Mouse (Mus musculus) brain, embryonic 14.5 days (tissue): Measurements from ENCODE around the gene Pafah1b1. TPM values are rescaled to one million over a fixed set of nuclear protein-coding genes. Genes with fewer than 3 reads are reported as not detected.
A peak's percentile ranks its signal among the peaks of the same experiment; 100 is the strongest.

ENCODE experiments used
- DNase-seq: peaks from one replicate; pipeline ENCODE4 v3.0.0-alpha.2; 2011; ENCODE audit warnings: low read depth
- CTCF ChIP-seq: fragments of 200-500 bp; IDR thresholded peaks from 2 replicates; pipeline ENCODE4 v1.5.1; 2012; ENCODE audit warnings: inconsistent platforms, mild to moderate bottlenecking, moderate library complexity, borderline replicate concordance; ENCODE audit not compliant: insufficient read depth, insufficient read length; ENCODE audit errors: extremely low read depth
- POLR2A ChIP-seq: fragments of 200-500 bp; IDR thresholded peaks from 2 replicates; pipeline ENCODE4 v1.6.1; 2012; ENCODE audit warnings: mild to moderate bottlenecking, inconsistent platforms, borderline replicate concordance; ENCODE audit not compliant: poor library complexity, insufficient read depth, insufficient read length, severe bottlenecking; ENCODE audit errors: extremely low read depth
- polyA plus RNA-seq: library from polyadenylated mRNA; depleted of rRNA; stranded (reverse); fragments of >200 nt; gene quantifications from 2 replicates; pipeline ENCODE4 v1.2.3, GENCODE M21; 2012

The Pafah1b1 gene
- polyA plus RNA-seq, 1 experiment, result 130 TPM

- DNase-seq, result peak; percentile 77
Observed at GRCm38 (mm10) chr11:74751352-74752066, 27.0 kb upstream of the Pafah1b1 start.

DNA sequence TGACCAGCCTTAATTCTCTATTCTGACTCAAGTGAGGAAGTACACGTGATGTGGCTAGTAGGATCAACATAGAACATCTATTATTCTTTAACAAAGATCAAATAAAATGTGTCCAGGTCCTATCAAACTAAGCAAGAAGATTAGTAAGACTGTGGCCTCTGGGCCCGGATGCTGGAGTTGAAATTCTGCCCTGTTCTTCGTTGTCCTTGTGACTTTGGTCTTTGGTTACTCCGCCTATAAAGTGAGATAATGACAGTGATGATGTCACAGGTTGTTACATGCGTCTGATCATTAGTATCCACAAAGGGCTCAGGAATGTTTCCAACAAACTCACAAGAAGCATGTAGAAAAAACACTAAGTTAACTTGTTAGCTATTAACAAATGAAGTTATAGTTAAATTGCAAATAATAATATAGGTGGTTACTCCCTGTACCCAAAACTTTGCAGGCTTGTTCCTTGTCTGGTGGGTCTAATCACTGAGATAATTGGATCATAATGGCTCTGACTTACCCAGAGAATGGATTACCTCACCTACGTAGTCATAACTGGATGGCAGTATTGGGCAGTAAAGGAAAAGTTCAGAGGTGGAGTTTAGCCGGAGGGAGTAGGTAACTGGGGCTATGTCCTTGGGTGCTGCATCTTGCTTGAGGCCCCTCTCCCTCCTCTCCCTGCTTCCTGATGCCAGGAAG lies 26.3 kb upstream of the Pafah1b1 start:
- TF ChIP-seq CTCF (no peak), POLR2A (no peak)
- no peak for DNase-seq

More at GRCm38 (mm10) chr11:74751352-74752066, 27.0 kb upstream of the Pafah1b1 start:
- no peak for TF ChIP-seq POLR2A

GRCm38 (mm10) chr11:74749241-74749640 lies 24.8 kb upstream of the Pafah1b1 start:
- no peak for DNase-seq
- TF ChIP-seq CTCF (no peak), POLR2A (no peak)

- no peak for TF ChIP-seq POLR2A
- DNase-seq, result no peak
Observed at GRCm38 (mm10) chr11:74748022-74748421, 23.6 kb upstream of the Pafah1b1 start.

DNA sequence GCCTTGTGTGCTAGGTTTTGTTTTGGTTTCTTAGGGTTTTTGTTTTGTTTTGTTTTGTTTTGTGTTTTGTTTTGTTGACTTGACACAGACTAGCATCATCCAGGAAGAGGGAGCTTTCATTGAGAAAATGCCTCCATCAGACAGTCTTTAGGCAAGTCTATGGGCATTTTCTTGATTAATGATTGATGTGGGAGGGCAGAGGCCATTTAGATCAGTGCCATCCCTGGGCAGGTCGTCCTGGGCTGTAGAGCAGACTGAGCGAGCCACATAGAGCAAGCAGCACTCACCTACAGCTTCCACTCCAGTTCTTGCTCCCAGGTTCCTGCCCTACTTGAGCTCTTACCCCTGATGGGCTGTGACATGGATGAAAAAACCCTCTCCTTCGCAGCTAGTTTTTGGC lies 13.4 kb upstream of the Pafah1b1 start:
- DNase-seq, result no peak
- no peak for TF ChIP-seq CTCF
- TF ChIP-seq POLR2A, result no peak

- TF ChIP-seq POLR2A (no peak), CTCF (no peak)
- DNase-seq, result peak; percentile 58
Observed at GRCm38 (mm10) chr11:74734917-74735316, 10.4 kb upstream of the Pafah1b1 start.

DNA sequence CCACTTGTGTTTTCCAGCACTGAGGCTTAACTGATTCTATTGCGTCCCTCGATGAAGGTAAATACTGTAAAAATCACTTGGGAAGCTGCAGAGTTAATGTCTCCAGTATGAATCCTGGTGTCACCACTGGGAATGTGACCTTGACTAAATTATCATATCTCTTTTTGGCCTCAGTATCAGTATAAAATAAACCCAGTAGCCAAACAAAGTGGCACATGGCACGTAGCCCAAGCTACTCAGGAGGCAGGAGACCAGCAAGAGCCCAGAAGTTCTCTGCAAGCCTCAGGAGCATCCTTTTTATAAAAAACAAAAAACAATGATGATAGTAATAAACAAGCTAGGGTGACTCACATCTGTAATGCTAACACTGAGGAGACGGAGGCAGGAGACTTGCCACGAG lies 711 bp upstream of the Pafah1b1 start:
- no peak for DNase-seq
- TF ChIP-seq CTCF (no peak), POLR2A (no peak)

DNA sequence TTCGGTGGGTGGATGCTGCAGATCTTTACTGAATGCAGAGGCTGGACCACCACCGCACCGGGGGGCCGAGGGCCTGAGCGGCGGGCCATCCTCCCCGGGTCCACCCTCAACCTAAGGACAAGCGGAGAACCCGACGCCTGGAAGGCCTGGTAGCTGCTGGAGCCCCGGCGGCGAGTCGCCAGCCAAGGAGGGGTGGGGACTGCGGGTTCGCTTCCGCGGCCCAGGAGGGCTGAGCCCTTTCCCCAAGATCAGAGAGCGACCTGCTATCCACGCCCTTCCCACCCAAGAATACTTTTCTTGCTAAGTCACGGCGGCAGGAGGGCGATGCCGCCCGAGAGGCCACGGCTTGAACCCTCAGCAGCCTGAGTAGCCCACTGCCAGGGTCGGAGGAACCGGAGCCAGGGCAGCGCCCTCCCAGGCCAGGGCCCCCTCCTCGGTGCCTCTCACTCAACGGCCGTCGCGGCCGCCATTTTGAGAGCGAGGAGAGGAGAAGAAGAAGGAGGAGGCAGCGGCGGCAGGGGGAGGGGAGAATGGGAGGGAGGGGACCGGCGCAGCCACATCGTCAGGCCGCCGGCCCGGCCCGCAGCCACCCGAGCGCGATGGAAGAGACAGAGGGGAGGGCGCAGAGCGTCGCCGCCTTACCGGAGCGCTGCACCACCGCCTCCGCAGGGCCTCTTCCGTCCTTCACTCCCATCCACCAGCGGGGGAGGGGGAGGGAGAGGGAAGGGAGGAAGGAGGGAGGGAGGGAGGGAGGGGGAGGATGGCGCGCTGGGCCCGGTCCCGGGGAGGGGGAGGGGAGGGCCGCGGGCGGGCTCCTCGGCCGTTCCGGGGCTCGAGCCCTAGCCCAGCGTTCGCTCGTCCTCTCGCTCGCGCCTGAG lies 874 bp downstream of the Pafah1b1 start:
- peak; percentile 94 for DNase-seq
- TF ChIP-seq CTCF (no peak), POLR2A (peak; percentile 28; the same call in 1 of the 2 replicates)

- TF ChIP-seq POLR2A, result no peak
- no peak for TF ChIP-seq CTCF
- DNase-seq, result peak; percentile 37
Observed at GRCm38 (mm10) chr11:74721971-74722370, 2.5 kb downstream of the Pafah1b1 start.

DNA sequence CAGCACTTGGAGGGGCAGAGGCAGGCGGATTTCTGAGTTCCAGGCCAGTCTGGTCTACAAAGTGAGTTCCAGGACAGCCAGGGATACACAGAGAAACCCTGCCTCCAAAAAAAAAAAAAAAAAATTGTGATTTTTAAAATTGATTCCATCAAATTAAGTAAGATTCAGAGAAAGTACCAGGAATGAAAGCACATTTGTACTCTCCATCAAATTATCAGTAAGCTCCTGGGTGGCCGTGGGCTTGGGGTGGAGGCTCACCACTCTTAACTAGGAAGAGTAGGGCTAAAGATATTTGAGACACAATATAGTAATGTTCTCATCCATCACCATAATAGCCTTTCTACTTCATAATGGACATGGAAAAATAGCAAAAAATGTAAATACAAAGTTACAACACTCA lies 3.3 kb downstream of the Pafah1b1 start:
- TF ChIP-seq POLR2A (no peak), CTCF (no peak)
- DNase-seq, result no peak

- no peak for DNase-seq
- TF ChIP-seq CTCF (no peak), POLR2A (no peak)
Observed at GRCm38 (mm10) chr11:74720668-74721067, 3.8 kb downstream of the Pafah1b1 start.

DNA sequence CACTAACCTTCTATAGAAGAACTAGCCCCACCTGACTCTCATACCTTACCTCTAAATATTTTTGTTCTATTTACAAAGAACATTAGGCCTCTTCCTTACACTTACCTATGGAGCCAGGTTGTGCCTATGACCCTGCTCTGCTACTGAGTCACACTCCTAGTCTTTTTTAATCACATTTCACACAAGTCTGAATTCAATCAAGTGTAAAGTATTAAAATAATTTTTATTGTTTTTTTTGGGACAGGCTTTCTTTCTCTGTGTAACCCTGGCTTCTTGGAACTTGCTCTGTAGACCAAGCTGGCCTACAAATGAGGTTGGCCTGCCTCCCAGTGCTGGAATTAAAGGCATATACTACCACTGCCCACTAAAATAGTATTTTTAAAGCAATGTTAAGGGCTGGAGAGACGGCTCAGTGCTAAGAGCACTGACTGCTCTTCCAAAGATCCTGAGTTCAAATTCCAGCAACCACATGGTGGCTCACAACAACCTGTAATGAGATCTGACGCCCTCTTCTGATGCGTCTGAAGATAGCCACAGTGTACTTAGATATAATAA lies 8.4 kb downstream of the Pafah1b1 start:
- TF ChIP-seq POLR2A, result no peak
- TF ChIP-seq CTCF, result no peak
- DNase-seq, result no peak
